8 mouse cellular contexts compared by ENCODE assay signal in genomic region chr14:121405120-121405519, GRCm38 (mm10). TPM values are rescaled to one million over a fixed set of nuclear protein-coding genes. Genes with fewer than 3 reads are reported as not detected.
DNase-seq lines count a peak whose midpoint lies in the region; ATAC-seq and TF ChIP-seq lines count a peak whose summit lies in the region.

No protein-coding gene starts in this region.

- no peak overlapping the region for H3K27ac ChIP-seq in spleen, adult 2 months (ENCODE audit: insufficient read depth, low read length)
- H3K27ac ChIP-seq in liver, embryonic 11.5 days (ENCODE audit: low read depth, low read length): no peak overlapping the region

- WGBS in spleen, adult 2 months: 47% methylated on average over 13 of the region's 13 CpGs
- 47% methylated on average over 13 of the region's 13 CpGs for whole genome bisulfite sequencing in liver, embryonic 11.5 days

- ATAC-seq in liver, embryonic 11.5 days (replicated peaks; ENCODE audit: low FRiP score): peak; percentile 31

- H3K9me3 ChIP-seq in liver, embryonic 11.5 days (ENCODE audit: control insufficient read depth, low read length): no peaks in the 10 kb centered on the region

- TF ChIP-seq CTCF in spleen, adult 2 months (IDR thresholded peaks at IDR 0.05; ENCODE audit: extremely low read depth, insufficient read depth, insufficient read length, insufficient replicate concordance): no peak

- H3K4me3 ChIP-seq in spleen, adult 2 months (ENCODE audit: extremely low read depth, insufficient read depth, insufficient read length): peak overlapping the region; percentile 32; the same call in 1 of the 2 replicates
- H3K4me3 ChIP-seq in liver, embryonic 11.5 days (ENCODE audit: low read depth, low read length): peak overlapping the region; percentile 17; the same call in 1 of the 2 replicates

- TF ChIP-seq POLR2A in spleen, adult 2 months (IDR thresholded peaks at IDR 0.05; ENCODE audit: low read depth, low read length): no peak

- no peaks in the 10 kb centered on the region for H3K27me3 ChIP-seq in spleen, adult 2 months (ENCODE audit: control insufficient read depth, insufficient read depth, low read length)
- H3K27me3 ChIP-seq in liver, embryonic 11.5 days (replicated peaks; ENCODE audit: control insufficient read depth, insufficient read depth, low read length): no peaks in the 10 kb centered on the region

- H3K9ac ChIP-seq in liver, embryonic 11.5 days (ENCODE audit: low read depth, low read length): no peak overlapping the region

- H3K36me3 ChIP-seq in spleen, adult 2 months (ENCODE audit: control insufficient read depth, insufficient read depth, low read length): no peaks in the 10 kb centered on the region
- H3K36me3 ChIP-seq in liver, embryonic 11.5 days (ENCODE audit: control insufficient read depth, insufficient read depth, low read length): no peaks in the 10 kb centered on the region

- peak; percentile 33 to 62 for DNase-seq in adrenal gland, adult (ENCODE audit: inconsistent age in 2 of 2, low spot score in 1 of 2)
- no peak for DNase-seq in adrenal gland, adult 8-10 months
- DNase-seq in spleen, adult 2 months (ENCODE audit: low read depth in 1 of 2, low spot score in 2 of 2): peak in 1 of 2 experiments; percentile 18
- no peak for DNase-seq in spleen, adult 18-20 months
- no peak for DNase-seq in liver, embryonic 11.5 days (ENCODE audit: low spot score)
- DNase-seq in retina, embryonic 14.5 days (ENCODE audit: low spot score): peak; percentile 79
- DNase-seq in MN1 (ENCODE audit: low spot score): no peak
- DNase-seq in right cerebral cortex, postnatal 4 days: no peak

- H3K4me1 ChIP-seq in spleen, adult 2 months (ENCODE audit: control insufficient read depth, insufficient read depth, insufficient read length): no peaks in the 10 kb centered on the region; the same call in 1 of the 2 replicates
- no peaks in the 10 kb centered on the region for H3K4me1 ChIP-seq in liver, embryonic 11.5 days (replicated peaks; ENCODE audit: control insufficient read depth, insufficient read depth, low read length)

- H3K4me2 ChIP-seq in liver, embryonic 11.5 days: peak overlapping the region; percentile 38

RNA-seq across cellular contexts. Expression of gene Stk24, which starts 25.3 kb away (rescaled TPM):
- 100 to 1,000 TPM; 100 to 130 (median 118) TPM for total RNA-seq in adrenal gland, adult 8-10 months (2022)
- polyA plus RNA-seq in spleen, adult 2 months (2012; rRNA removed): 32.6 and 37.8 TPM in 2 replicates
- polyA plus RNA-seq in liver, embryonic 11.5 days (2014; fragmentation: Nextera tagmentation; extraction: Ambion mirVana): 51.3 and 58.2 TPM in 2 replicates

Comparison
In these comparisons a context has a peak if more than half of its experiments do, and no peak if none do; other contexts are left out.
1. DNase-seq: peak in adrenal gland, adult (2 of 2) and retina, embryonic 14.5 days (single experiment); none in adrenal gland, adult 8-10 months (single experiment), spleen, adult 18-20 months (0 of 2), liver, embryonic 11.5 days (single experiment), MN1 (single experiment) and right cerebral cortex, postnatal 4 days (single experiment).